Mouse (Mus musculus): Measurements from ENCODE around the gene Gm20708.

Gm20708 gene

DNA sequence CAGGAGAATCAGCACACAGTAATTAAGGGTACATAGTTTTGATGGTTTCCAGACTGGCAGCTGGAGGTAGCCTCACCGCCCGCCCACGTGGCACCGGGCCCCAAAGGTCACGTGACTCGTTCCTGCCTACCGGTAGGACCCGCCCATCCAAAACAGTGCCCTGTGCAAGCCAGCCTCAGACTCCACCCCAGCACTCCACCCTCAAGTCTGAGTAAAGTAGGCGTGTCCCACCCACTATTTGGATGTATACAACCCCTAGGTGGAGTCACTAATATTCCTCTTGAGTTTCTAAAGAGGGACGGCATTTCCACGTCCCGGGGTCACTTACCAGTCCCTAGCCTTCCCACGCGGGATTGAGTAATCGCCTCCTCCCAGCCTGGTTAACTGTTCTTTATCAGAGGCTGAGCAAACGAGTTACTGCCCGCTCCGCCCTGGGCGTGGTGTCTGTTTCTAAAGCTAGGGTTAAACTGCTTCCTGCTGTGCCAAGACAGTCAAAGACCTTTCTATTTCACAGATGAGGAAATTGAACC, 28.8 kb upstream of the Gm20708 start:
- intact Hi-C loops (cut with DNase I) = loop anchor here (5.0 kb wide), 1 partner anchor 38 kb away; no protein-coding TSS in a partner anchor

DNA sequence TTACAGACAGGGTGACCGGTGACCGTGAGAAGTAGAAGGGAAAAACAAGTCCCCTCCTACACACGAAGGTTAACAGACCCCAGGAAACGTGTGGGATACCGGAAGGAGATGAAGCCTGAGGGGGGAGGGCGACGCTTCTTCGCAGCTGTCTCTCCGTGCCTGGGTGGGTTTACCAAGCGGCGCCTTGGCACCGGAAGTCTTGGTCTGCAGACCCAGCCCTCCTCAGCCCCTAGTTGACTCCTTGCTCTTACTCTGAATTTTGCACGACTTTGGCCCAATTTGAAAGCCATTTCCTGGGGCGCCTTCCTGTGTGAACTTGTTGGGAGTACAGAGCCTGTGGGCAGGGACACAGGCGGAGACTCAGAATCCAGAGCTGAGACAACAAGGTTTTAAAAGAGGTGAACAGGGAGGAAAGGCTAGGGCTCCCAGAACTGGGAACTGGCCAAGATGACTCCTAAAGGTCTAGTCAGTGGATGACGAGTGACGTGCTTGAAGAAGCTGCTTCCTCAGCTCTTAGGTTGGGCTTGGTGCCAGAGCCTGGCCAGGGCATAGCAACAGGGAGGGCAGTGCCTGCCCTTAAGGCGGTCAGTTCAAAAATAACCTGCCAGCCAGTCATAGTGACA, 28.2 kb upstream of the Gm20708 start:
- intact Hi-C loops (cut with DNase I) = loop anchor here (5.0 kb wide), 1 partner anchor 39 kb away; no protein-coding TSS in a partner anchor

DNA sequence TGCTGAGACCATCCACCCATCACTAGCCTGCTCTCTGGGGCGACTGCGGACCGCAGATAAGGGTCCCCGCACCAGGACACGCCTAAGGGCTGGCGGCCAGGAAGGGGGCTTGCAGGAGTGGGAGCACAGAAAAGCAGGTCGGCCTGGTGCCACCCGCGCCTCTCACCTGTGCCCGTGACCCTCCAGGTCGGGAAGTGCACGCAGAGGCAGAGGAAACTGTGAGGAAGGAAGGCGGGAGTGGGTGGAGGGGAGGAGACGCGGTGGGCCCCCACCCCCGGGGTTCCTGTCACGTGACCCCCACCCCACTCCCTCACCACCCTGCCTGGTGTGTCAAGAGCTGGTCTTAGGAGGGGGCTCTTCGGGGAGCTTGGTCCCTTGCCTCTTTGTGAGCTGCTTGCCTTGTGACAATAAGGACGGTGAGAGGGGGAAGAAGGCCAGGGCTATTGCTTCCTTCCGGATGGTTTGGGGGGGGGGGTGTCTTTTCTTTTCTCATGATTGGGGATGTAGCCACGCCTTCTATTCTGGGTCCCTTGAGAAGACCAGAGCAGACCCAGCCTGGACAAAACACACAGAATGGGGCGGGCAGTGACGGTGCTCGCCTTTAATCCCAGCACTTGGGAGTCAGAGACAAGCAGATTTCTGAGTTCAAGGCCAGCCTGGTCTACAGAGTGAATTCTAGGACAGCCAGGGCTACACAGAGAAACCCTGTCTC, 27.3 kb upstream of the Gm20708 start, which contains the start of the genes Tmc8 and Tmc6:
TSS of gene Tmc8 (plus strand) at position 84 of the 712 bp plus-strand sequence.
TSS of gene Tmc6 (minus strand) at position 206 of the 712 bp plus-strand sequence.
- intact Hi-C loops (cut with DNase I) = loop anchor here (5.0 kb wide), 1 partner anchor 40 kb away; no protein-coding TSS in a partner anchor

DNA sequence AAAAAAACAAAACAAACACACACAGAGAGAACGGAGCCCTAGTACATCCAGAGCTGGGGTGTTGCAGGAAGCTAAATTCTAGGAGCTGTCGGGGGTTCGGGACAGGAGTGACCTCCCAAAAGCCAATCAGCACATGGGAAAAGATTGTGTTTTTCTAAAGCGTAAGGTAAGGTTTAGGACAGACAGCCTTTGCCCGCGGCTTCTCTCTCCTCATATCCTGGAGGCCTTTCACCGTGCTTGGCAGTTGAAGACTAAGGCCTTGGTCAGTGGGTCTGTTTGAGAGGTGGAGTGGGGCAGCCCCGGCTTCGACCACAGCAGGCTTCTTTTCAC, 26.8 kb upstream of the Gm20708 start:
- intact Hi-C loops (cut with DNase I) = loop anchor here (5.0 kb wide), 1 partner anchor 40 kb away; no protein-coding TSS in a partner anchor

DNA sequence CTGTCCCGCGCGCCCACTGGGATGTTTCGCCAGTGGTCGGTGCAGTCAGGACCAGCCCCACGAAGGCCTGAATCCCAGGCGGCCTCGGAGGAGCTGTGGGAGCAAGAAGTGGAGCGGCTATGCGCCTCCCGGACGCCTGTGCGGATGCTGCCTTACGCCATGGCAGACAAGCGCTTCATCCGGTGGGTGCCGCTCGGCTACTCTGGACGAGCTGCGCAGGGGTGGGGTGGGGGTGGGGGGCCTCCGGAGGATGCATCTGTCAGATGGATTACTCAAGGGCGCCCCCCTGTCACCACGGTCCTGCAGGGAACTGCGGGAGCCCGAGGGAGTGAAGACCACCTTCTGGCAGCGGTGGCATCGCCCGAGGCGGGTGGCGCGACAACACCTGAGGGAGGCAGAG, 26.4 kb upstream of the Gm20708 start:
- intact Hi-C loops (cut with DNase I) = loop anchor here (5.0 kb wide), 1 partner anchor 41 kb away; no protein-coding TSS in a partner anchor

DNA sequence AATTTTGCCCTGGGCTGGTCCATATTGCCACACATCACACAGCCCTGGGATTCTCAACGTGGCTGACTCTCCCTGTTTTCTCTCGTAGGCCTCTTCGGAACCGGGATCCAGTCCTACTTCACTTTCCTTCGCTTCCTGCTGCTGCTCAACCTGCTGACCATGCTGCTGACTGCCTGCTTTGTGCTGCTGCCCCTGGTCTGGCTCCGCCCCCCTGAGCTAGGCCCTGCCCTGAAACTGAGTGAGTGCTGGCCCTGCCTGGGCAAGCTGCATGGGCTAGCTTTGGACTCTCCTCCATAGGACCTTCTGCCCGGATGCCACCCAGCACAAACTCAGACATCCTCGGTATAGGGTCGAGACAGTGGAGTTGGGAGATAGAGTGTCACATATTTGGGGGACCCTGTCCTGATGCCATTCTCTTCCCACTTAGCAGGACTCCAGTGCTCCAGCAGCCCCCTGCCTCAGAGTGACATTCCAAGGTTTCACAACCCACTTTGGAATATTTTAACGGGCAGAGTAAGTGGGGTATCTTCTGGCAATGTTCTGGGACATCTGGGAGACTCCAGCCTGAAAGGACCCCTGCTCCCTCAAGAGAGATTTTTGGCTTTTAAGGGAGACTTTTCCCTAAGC, 25.7 kb upstream of the Gm20708 start:
- intact Hi-C loops (cut with DNase I) = loop anchor here (5.0 kb wide), 1 partner anchor 41 kb away; no protein-coding TSS in a partner anchor

DNA sequence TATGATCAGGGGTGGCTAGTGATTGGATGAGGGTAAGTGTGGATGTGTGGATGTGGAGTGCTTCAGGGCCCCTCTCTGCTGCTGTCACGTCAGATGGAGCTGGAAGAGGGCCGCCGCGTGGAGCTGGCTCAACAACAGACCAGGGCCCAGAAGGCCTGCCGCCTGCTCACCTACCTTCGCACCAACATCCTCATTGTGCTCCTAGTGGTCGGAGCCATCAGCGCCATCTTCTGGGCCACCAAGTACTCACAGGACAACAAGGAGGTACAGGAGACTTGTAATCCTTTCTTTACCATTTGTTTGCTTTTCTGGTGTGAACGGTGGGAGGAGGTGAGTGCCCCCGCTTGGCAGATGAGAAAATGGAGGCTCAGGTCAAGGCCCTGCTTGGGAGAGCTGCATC, 23.2 kb upstream of the Gm20708 start:
- intact Hi-C loops (cut with DNase I) = loop anchor here (2.0 to 5.0 kb wide), 2 partner anchors 36 to 77 kb away; no protein-coding TSS in a partner anchor

DNA sequence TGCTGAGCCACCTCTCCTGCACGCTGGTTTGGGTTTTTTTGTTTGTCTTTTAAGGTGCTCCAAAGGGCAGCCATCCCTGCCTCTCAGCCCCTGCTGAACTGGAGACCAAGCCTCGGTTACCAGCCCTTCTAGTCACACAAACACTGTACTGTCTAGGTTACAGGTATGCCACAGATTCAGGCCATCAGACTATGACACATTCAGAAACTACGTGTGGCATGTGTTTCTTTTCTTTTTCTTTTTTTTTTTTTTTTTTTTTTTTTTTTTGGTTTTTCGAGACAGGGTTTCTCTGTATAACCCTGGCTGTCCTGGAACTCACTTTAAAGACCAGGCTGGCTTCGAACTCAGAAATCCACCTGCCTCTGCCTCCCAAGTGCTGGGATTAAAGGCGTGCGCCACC, 21.0 kb upstream of the Gm20708 start:
- intact Hi-C loops (cut with DNase I) = loop anchor here (5.0 kb wide), 1 partner anchor 34 kb away; no protein-coding TSS in a partner anchor

DNA sequence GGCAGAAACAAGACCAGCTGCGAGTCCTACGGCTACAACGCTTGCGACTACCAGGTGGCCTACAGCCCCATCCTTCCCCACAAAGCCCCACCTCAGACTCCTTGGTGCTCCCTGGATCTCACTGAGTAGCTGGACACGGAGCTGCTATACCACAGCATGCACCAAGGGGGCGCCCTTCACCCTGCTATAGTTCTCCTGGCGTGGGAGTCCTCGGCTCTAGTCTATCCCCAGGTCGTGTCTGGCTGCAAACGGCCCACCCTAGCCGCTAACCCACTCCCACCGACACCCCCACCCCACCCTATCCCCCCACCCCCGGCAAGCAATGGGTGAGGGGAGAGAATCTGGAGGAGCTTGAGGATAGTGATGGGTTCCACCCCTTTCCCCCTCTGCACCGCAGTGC, 19.2 kb upstream of the Gm20708 start:
- intact Hi-C loops (cut with DNase I) = no loop called here

DNA sequence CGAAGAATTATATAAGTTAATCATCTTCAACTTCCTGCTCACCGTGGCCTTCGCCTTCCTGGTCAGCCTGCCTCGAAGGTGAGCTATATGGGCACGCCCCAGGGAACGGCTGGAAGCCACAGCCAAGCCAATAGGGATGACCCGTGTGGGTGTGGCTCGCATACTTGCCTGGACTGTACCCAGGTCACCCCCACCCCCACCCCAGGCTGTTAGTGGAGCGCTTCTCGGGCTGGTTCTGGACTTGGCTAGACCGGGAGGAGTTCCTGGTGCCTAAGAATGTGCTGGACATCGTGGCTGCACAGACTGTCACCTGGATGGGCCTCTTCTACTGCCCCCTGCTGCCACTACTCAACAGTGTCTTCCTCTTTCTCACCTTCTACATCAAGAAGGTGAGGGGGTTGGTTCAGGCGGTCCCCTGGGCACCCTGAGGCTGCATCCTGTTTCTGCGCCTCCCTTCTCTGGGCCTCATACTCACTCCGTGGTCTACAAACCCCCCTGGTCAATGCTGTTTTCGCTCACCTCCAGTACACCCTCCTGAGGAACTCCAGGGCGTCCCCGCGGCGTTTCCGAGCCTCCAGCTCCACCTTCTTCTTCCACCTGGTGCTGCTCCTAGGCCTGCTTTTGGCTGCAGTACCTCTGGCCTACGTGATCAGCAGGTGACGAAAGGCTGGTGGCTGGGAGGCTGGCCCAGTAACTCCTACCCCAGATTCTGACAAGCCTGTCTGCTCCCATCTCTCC, 18.6 kb upstream of the Gm20708 start:
- intact Hi-C loops (cut with DNase I) = no loop called here

DNA sequence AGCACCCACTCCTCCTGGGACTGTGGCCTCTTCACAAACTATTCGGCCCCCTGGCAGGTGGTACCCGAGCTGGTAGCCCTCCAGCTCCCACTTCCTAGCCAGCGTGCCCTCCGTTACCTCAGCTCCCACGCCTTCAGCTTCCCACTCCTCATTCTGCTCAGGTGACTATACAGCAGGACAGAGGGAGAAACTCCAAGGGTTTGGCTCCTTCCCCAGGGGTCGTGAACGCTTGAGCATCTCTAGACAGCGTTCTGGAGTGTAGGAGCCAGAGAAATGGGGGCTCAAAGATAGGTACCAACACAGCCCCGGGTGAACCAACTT, 18.1 kb upstream of the Gm20708 start:
- intact Hi-C loops (cut with DNase I) = no loop called here

DNA sequence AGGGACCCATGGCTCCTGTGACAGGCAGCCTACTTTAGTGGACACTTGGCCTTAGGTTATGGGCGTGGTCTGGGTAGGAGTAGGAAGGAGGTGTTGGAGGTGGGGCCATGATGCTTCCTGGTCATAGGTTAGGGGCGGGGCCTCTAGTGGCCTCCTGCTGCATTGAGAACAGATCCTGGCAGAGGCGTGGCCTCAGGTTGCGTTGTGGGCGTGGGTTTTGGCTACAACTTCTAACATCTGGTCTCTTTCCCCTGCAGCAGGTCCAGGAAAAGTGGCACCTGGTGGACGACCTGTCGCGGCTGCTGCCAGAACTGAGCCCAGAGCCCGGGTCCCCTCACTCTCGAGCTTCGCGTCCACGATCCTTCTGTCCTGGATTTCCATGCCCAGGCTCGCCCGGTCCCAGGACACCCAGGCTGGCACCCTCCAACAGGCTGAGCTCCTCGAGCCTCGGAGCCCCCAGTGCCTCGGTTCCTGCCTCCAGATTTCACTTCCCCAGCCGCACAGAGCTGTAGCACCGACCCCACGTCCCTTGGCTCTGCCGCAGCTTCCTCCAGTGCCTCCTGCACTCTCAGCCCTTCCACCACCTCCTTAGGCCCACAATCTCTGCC, 17.1 kb upstream of the Gm20708 start:
- intact Hi-C loops (cut with DNase I) = no loop called here

DNA sequence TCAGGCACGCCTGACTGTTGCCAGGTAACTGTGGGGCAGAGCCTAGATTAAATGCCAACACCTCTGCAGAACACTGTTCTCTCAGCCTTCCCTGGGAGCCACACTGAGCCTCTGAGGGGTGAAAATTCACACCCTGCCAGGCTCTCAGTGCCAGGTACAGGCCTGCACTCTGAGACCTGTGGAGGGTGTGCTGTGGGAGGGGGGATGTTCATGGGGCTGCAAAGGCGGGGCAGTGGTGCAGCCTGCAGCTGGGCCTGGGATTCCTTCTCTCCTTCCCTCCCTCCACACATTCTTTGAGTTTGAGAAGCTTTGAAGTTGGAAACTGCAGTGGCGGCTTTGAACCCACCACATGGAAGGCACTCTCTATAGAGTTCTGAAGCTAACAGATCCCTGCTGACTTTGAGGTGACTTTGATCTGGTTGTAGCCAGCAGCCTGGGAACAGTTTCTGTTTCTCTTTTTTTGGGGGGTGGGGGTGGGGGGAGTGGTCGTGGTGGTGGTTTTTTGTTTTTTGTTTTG, 15.4 kb upstream of the Gm20708 start:
- intact Hi-C loops (cut with DNase I) = no loop called here

DNA sequence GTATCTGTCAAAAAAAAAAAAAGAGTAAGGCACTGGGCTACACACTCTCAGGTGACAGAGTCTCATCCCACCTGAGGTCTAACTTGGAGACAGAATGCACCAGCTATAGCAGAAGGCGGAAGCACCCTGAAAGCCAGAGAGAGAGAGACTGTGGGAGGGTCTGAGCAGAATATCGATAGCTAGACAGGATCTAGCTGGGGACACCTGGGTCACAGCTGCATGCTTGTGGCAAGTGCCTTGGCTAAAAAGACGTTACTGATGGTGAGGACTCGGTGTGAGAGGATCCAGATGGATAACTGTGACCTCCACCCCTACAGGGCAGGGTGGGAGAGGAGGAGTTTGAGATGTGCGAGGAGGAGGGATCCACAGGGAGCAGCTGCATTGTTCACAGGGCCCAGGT, 12.5 kb upstream of the Gm20708 start:
- intact Hi-C loops (cut with DNase I) = no loop called here

DNA sequence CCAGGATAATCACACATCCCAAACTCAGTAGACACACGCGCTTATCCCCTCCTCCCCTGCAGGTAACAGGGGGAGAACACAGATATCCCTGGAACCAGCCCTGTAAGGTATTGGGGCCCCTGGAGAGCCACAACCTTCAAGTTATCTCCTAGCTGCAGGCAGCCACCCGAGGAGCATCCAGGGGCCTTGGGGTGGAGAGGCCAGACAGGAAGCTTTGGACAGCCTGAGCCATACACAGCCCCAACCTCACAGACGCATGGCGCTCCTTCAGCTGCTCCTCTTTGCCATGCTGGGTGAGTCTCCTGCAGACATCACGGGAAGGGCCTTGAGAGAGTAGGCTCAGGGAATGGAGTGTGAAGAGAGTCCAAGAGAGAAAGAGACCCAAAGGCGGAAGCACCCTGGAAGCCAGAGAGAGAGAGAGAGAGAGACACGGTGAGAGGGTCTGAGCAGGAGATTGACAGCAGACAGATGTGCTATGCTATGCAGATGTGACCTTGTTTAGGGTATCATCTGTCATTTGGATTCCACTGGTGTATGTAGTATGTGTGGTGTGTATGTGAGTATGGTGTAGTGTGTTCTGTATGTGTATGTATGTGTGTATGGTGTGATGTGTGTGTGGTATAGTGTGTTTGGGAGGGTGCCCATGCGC, 11.8 kb upstream of the Gm20708 start, which contains the start of gene 6030468B19Rik:
TSS of gene 6030468B19Rik (plus strand) at position 150 of the 649 bp plus-strand sequence.
- intact Hi-C loops (cut with DNase I) = no loop called here

DNA sequence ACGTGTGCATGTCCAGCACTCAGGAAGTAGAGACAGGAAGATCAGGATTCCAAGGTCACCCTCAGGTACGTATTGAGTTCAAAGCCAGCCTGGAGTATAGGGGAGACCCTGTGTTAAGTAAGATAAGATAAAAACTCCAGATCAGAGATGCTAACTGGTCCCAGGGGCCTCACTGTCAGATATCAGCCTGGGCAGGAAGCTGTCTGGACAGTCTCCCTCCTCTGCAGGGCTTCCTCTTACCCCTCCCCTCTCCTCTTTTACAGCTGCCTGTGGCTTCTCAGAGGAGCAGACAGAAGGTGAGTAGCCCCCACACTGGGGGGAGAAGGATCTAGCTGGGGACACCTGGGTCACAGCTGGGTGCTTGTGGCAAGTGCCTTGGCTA, 11.3 kb upstream of the Gm20708 start:
- intact Hi-C loops (cut with DNase I) = no loop called here

DNA sequence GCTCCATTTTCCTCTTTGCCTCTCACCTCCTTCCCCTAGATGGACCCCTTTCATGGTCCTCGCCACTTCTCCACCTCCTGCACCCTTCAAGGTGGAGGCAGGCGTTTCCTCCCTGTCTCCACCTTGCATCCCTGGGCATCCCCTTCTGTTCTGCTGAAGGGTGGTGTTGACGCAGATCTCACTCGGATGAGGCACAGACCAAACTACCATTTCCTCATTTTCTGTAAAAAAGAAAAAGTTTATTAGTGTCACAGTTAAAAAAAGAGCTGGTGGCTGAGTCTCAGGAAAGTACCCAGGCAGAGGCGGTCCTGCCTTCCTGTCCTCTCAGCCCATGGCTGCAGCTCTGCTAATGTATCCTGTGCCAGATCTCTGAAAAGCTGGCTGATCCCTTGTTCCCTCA, 10.3 kb upstream of the Gm20708 start:
- intact Hi-C loops (cut with DNase I) = no loop called here

DNA sequence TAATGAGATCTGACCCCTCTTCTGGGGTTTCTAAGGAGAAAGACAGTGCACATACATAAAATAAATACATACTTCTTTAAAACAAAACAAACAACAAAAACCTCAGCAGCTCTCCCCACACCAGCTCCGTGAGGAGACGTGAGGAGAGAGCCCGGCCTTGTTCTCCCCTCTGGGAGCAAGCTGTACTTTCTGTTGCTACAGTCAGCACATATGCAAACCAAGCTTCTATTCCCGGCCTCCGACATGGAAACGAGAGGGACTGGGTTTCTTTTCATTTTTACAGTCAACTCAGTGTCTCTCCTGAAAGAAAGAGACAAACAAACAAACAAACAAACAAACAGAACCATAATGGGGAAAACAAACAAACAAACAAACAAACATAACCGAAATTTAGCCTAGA, 9.4 kb upstream of the Gm20708 start:
- intact Hi-C loops (cut with DNase I) = no loop called here

DNA sequence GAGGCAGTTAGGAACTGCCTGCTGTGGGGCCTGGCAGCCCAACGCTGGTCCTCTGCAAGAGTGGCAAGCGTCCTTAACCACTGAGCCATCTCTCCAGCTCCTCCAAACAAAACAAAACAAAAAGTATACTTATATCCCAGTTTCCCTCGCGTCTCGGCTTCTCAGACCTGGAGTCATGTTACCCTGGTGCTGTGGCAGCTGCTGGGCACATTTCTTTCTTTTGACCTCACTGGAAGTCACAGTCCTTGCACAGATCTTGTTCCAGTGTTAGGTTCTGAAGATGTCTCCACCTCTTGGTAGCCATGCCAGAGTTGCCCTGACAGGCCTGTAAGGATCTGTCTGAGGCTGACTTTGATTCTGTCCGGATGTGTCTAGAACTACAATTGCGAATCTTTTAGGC, 7.8 kb upstream of the Gm20708 start:
- intact Hi-C loops (cut with DNase I) = no loop called here

DNA sequence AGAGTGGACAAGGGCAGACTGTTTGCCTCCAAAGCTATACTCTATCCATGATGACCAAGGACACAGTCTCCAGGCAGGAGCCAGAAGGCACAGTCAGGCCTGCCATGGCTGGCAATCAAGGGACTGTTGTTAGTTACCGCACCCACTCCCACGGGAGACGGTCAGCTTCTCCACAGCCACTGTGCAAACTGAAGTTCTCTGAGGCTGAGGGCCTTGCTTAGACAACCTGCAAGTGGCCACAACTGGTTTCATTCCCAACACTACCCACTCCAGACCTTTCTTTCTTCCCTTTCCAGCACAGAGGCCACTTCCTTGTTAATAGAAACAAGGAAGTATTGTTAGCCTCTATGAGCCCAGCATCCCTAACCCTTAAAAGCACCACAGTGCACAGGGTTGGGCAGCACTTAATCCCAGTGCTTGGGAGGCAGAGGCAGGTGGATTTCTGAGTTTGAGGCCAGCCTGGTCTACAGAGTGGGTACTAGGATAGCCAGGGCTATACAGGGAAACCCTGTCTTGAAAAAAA, 6.2 kb upstream of the Gm20708 start:
- intact Hi-C loops (cut with DNase I) = no loop called here
